ENCODE assay signal across 8 mouse cellular contexts in the genomic region with DNA sequence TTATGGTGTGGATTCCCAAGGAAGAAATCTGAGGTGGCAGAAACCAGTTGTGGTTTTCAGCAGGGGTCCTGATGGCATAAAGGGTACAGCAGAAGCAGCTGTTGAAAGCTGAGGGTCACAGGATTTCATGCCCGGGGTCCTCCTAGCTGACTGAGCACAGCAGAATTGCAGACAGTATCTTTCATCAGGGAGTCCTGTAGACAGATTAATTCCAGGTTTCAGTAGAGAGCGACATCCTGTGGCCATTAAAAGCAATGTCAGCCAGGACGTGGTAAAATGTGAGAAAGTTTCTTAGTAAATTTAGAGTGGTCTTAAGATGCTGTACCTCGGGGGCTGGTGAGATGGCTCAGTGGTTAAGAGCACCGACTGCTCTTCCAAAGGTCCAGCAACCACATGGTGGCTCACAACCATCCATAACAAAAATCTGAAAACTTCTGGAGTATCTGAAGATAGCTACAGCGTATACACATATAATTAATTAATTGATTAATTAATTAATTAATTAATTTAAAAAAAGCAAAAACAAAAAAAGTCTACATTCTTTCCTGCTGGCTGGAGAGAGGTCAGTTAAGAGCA. TPM values are rescaled to one million over a fixed set of nuclear protein-coding genes. Genes with fewer than 3 reads are reported as not detected.
DNase-seq lines count a peak whose midpoint lies in the region; ATAC-seq and TF ChIP-seq lines count a peak whose summit lies in the region.

No protein-coding gene starts in this region.

- intact Hi-C loops in heart, postnatal 36 days (cut with DNase I), result loop anchor here (1.0 to 2.0 kb wide), 3 partner anchors 74 to 209 kb away; no protein-coding TSS in a partner anchor

- H3K27me3 ChIP-seq in limb, embryonic 14.5 days (ENCODE audit: control insufficient read depth, insufficient read depth, low read length), result no peaks in the 10 kb centered on the region
- no peaks in the 10 kb centered on the region for H3K27me3 ChIP-seq in neural tube, embryonic 13.5 days

- peak; percentile 49 to 64 for DNase-seq in cerebellum, postnatal 14 days
- DNase-seq in cerebellum, adult 11 months, result no peak
- peak; percentile 88 for DNase-seq in 416B (ENCODE audit: low read depth)
- DNase-seq in cerebellum, postnatal 25 days, result peak; percentile 26 to 34
- DNase-seq in heart, postnatal 36 days, result peak; percentile 24 to 36
- DNase-seq in limb, embryonic 14.5 days (ENCODE audit: low spot score), result peak; percentile 64
- no peak for DNase-seq in urinary bladder, postnatal 25 days (ENCODE audit: low spot score)

- WGBS in limb, embryonic 14.5 days, result 22% methylated on average over 6 of the region's 6 CpGs
- 27% methylated on average over 6 of the region's 6 CpGs for WGBS in neural tube, embryonic 13.5 days

- H3K4me2 ChIP-seq in limb, embryonic 14.5 days (replicated peaks; ENCODE audit: low read depth, low read length, severe bottlenecking), result no peak overlapping the region
- no peak overlapping the region for H3K4me2 ChIP-seq in neural tube, embryonic 13.5 days

- no peaks in the 10 kb centered on the region for H3K4me1 ChIP-seq in limb, embryonic 14.5 days (ENCODE audit: control insufficient read depth, insufficient read depth, low read length)
- no peaks in the 10 kb centered on the region for H3K4me1 ChIP-seq in neural tube, embryonic 13.5 days (replicated peaks)

- ATAC-seq in limb, embryonic 14.5 days (ENCODE audit: low FRiP score, low read depth), result peak; percentile 47; the same call in 1 of the 2 replicates
- peak; percentile 43; the same call in 1 of the 2 replicates for ATAC-seq in neural tube, embryonic 13.5 days (ENCODE audit: low read depth)

- no peaks in the 10 kb centered on the region for H3K36me3 ChIP-seq in limb, embryonic 14.5 days (ENCODE audit: control insufficient read depth, insufficient read depth, low read length)
- no peaks in the 10 kb centered on the region for H3K36me3 ChIP-seq in neural tube, embryonic 13.5 days

- no peaks in the 10 kb centered on the region for H3K9me3 ChIP-seq in limb, embryonic 14.5 days (ENCODE audit: control insufficient read depth, low read length)
- no peaks in the 10 kb centered on the region for H3K9me3 ChIP-seq in neural tube, embryonic 13.5 days

- no peak for TF ChIP-seq POLR2A in limb, embryonic 14.5 days (IDR thresholded peaks at IDR 0.05; ENCODE audit: borderline replicate concordance, extremely low read depth, insufficient read depth, insufficient read length)

- no peak overlapping the region for H3K4me3 ChIP-seq in limb, embryonic 14.5 days (replicated peaks; ENCODE audit: low read length)
- no peak overlapping the region for H3K4me3 ChIP-seq in neural tube, embryonic 13.5 days

- H3K9ac ChIP-seq in limb, embryonic 14.5 days (ENCODE audit: low read depth, low read length, severe bottlenecking), result no peak overlapping the region
- no peak overlapping the region for H3K9ac ChIP-seq in neural tube, embryonic 13.5 days

- H3K27ac ChIP-seq in limb, embryonic 14.5 days (replicated peaks; ENCODE audit: low read depth, low read length), result no peak overlapping the region
- no peak overlapping the region for H3K27ac ChIP-seq in neural tube, embryonic 13.5 days (replicated peaks)

RNA-seq across cellular contexts. Expression of a gene that starts 14.0 kb away (rescaled TPM):
- under 1 TPM in 1 of 2 experiments, not detected in 1; 0.16 TPM for total RNA-seq in heart, postnatal 36 days (2021)
- 0.41 and 0.50 TPM in 2 replicates for polyA plus RNA-seq in limb, embryonic 14.5 days (2012; rRNA removed)
- polyA plus RNA-seq in limb, embryonic 14.5 days (2014; fragmentation: Nextera tagmentation; extraction: Ambion mirVana), result 0.62 and 0.68 TPM in 2 replicates
- polyA plus RNA-seq in neural tube, embryonic 13.5 days (2015; fragmentation: Nextera tagmentation; extraction: Ambion mirVana), result 0.04 TPM in 1 of 2 replicates, not detected in the other

RNA-seq across cellular contexts. Expression of a gene that starts 42.8 kb away (rescaled TPM):
- total RNA-seq in heart, postnatal 36 days (2021), result 10 to 100 TPM; 63.0 to 65.3 TPM
- polyA plus RNA-seq in limb, embryonic 14.5 days (2012; rRNA removed), result 30.4 and 30.5 TPM in 2 replicates
- 69.7 and 74.8 TPM in 2 replicates for polyA plus RNA-seq in limb, embryonic 14.5 days (2014; fragmentation: Nextera tagmentation; extraction: Ambion mirVana)
- polyA plus RNA-seq in neural tube, embryonic 13.5 days (2015; fragmentation: Nextera tagmentation; extraction: Ambion mirVana), result 108 and 121 TPM in 2 replicates

Comparison
In these comparisons a context has a peak if more than half of its experiments do, and no peak if none do; other contexts are left out.
1. DNase-seq: peak in cerebellum, postnatal 14 days (2 of 2), 416B (single experiment), cerebellum, postnatal 25 days (2 of 2), heart, postnatal 36 days (2 of 2) and limb, embryonic 14.5 days (single experiment); none in cerebellum, adult 11 months (single experiment) and urinary bladder, postnatal 25 days (single experiment).